Mouse (Mus musculus): Measurements from ENCODE around the gene Ntrk2. TPM values are rescaled to one million over a fixed set of nuclear protein-coding genes. Genes with fewer than 3 reads are reported as not detected.

Gene Ntrk2
- polyA plus RNA-seq, 1 experiment from 2014 or later, result 0.27 TPM

GRCm38 (mm10) chr13:59180781-59181180 is 374.4 kb downstream of the Ntrk2 start:
- 73% methylated on average over 10 of the region's 10 CpGs for WGBS (ENCODE audit: insufficient replicate concordance)
- DNase-seq (no peak), ATAC-seq (ENCODE audit: low read depth) (no peak)
- H3K9ac ChIP-seq, result no peak overlapping the region
- no peaks in the 10 kb centered on the region for H3K27me3 ChIP-seq
- H3K4me1 ChIP-seq (replicated peaks), result no peaks in the 10 kb centered on the region
- no peaks in the 10 kb centered on the region for H3K36me3 ChIP-seq
- H3K27ac ChIP-seq, result no peak overlapping the region
- H3K4me2 ChIP-seq, result no peak overlapping the region
- no peak overlapping the region for H3K4me3 ChIP-seq (replicated peaks)
- 0 out of 2 replicates have a peak, but pooled peaks cover 4% of the 10 kb centered on the region for H3K9me3 ChIP-seq (replicated peaks)

- 56% methylated on average over 16 of the region's 16 CpGs for WGBS (ENCODE audit: insufficient replicate concordance)
- no peak overlapping the region for H3K4me3 ChIP-seq (replicated peaks)
- H3K9ac ChIP-seq, result no peak overlapping the region
- H3K27me3 ChIP-seq, result no peaks in the 10 kb centered on the region
- ATAC-seq (ENCODE audit: low read depth) (no peak), DNase-seq (no peak)
- H3K36me3 ChIP-seq, result no peaks in the 10 kb centered on the region
- H3K4me1 ChIP-seq (replicated peaks), result no peaks in the 10 kb centered on the region
- H3K9me3 ChIP-seq (replicated peaks), result 0 out of 2 replicates have a peak, but pooled peaks cover 4% of the 10 kb centered on the region
- H3K4me2 ChIP-seq, result no peak overlapping the region
- no peak overlapping the region for H3K27ac ChIP-seq
These were observed 375.0 kb downstream of the Ntrk2 start for GRCm38 (mm10) chr13:59181188-59181947.

DNA sequence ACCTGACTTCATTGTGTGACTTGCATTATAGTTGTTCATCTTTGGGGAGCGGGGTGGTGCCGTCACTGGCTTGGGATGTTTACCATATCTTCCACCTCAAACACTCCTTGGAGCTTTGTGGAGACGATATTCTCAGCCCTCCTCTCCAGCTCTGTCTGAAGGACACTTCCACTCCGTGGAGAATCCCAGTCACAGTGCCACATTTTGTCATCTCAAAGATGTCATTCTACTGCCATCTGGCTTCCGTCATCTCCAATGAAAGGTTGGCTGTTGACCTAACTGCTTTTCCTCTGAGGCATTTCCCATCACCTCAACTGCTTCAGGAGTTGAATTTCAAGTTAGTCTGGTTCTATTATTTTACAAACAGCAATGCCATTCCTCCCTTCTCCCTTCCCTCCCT is 376.3 kb downstream of the Ntrk2 start:
- Histone ChIP-seq H3K36me3 (no peaks in the 10 kb centered on the region), H3K27me3 (no peaks in the 10 kb centered on the region), H3K9ac (no peak overlapping the region), H3K4me3 (replicated peaks) (no peak overlapping the region), H3K4me2 (no peak overlapping the region), H3K27ac (no peak overlapping the region), H3K9me3 (replicated peaks) (0 out of 2 replicates have a peak, but pooled peaks cover 4% of the 10 kb centered on the region), H3K4me1 (replicated peaks) (no peaks in the 10 kb centered on the region)
- ATAC-seq (ENCODE audit: low read depth), result no peak
- 53% methylated on average over 5 of the region's 5 CpGs for WGBS (ENCODE audit: insufficient replicate concordance)
- DNase-seq, result no peak

Other genes starting within 250 kb of the Ntrk2 start
- not detected in 2 replicates for gene Slc28a3, start 195.7 kb upstream of the Ntrk2 start, polyA plus RNA-seq (2015; fragmentation: Nextera tagmentation; extraction: Ambion mirVana)

All from liver, embryonic 13.5 days (tissue).